Mouse (Mus musculus): Measurements from ENCODE around the gene Tbca.

DNA sequence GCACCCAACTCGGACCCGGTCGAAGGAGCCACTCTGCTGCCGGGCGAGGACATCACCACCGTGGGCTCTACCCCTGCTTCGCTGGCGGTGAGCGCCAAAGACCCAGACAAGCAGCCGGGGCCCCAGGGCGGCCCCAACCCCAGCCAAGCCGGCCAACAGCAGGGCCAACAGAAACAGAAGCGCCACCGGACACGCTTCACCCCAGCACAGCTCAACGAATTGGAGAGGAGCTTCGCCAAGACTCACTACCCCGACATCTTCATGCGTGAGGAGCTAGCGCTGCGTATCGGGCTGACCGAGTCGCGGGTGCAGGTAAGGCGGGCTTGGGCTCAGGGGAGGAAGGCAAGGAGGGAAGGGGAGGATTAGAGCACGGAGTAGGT lies 88.5 kb downstream of the Tbca start:
- TF ChIP-seq MAX (IDR thresholded peaks at IDR 0.05) (no peak), USF1 (IDR thresholded peaks at IDR 0.05; ENCODE audit: low read depth) (no peak), CTCF (IDR thresholded peaks at IDR 0.05; ENCODE audit: control insufficient read depth, insufficient read depth, insufficient read length) (no peak)

Measured in C2C12 (cell line).